In the genomic region with DNA sequence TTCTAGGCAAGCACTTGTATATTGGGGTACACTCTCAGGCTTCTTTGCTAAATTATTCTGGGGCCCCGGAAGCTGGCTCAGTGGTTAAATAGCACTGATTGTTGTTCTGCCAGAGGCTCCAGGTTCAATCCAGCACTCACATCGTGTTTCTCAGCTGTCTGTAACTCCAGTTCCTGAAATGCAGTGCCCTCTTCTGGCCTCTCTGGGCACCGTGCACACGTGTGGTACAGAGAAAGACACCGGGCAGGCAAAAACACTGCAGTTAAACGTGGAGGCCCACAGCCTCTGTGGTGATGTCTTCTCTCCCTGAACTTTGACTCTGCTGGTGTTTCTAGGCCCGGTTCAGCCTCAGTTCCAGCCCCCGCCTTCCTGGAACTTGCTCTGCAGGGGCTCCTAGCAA, we compare ENCODE assay signal across 8 mouse cellular contexts. TPM values are rescaled to one million over a fixed set of nuclear protein-coding genes. Genes with fewer than 3 reads are reported as not detected.
DNase-seq lines count a peak whose midpoint lies in the region; ATAC-seq and TF ChIP-seq lines count a peak whose summit lies in the region.

No protein-coding gene starts in this region.

- TF ChIP-seq CTCF in heart, postnatal 0 days (IDR thresholded peaks at IDR 0.05; ENCODE audit: low read depth) = peak; percentile 50

- no peak for ATAC-seq in heart, postnatal 0 days (ENCODE audit: insufficient read depth, low read depth)
- peak; percentile 45 for ATAC-seq in common myeloid progenitor, adult 5-6 weeks (replicated peaks; ENCODE audit: low read depth, poor library complexity, severe bottlenecking)
- 0 out of 2 replicates have a peak, but pooled peaks have one; percentile 23 for ATAC-seq in kidney, embryonic 16.5 days (ENCODE audit: low FRiP score, low TSS enrichment)
- ATAC-seq in hindbrain, embryonic 12.5 days (ENCODE audit: low FRiP score) = no peak

- H3K9ac ChIP-seq in heart, postnatal 0 days (replicated peaks; ENCODE audit: low read depth, low read length) = no peak overlapping the region
- H3K9ac ChIP-seq in kidney, embryonic 16.5 days (replicated peaks; ENCODE audit: low read length) = no peak overlapping the region
- no peak overlapping the region for H3K9ac ChIP-seq in hindbrain, embryonic 12.5 days

- H3K4me2 ChIP-seq in heart, postnatal 0 days (ENCODE audit: low read depth, low read length) = no peak overlapping the region
- H3K4me2 ChIP-seq in kidney, embryonic 16.5 days (replicated peaks; ENCODE audit: low read depth, low read length) = no peak overlapping the region
- H3K4me2 ChIP-seq in hindbrain, embryonic 12.5 days (replicated peaks) = no peak overlapping the region

- WGBS in heart, postnatal 0 days = 24% methylated on average over 8 of the region's 8 CpGs
- 18% methylated on average over 8 of the region's 8 CpGs for WGBS in kidney, embryonic 16.5 days
- 20% methylated on average over 8 of the region's 8 CpGs for WGBS in hindbrain, embryonic 12.5 days

- no peak for TF ChIP-seq EP300 in heart, postnatal 0 days (IDR thresholded peaks at IDR 0.05; ENCODE audit: low read depth)

- H3K4me1 ChIP-seq in heart, postnatal 0 days (ENCODE audit: control insufficient read depth, insufficient read depth) = no peaks in the 10 kb centered on the region
- peaks cover 28% of the 10 kb centered on the region for H3K4me1 ChIP-seq in kidney, embryonic 16.5 days (ENCODE audit: insufficient read depth, low read length)
- peaks cover 88% of the 10 kb centered on the region for H3K4me1 ChIP-seq in megakaryocyte, embryonic 14.5 days
- peaks cover 4% of the 10 kb centered on the region for H3K4me1 ChIP-seq in hindbrain, embryonic 12.5 days

- H3K27me3 ChIP-seq in heart, postnatal 0 days (ENCODE audit: control insufficient read depth, insufficient read depth, low read length) = no peaks in the 10 kb centered on the region
- no peaks in the 10 kb centered on the region for H3K27me3 ChIP-seq in kidney, embryonic 16.5 days (ENCODE audit: insufficient read depth, low read length)
- no peaks in the 10 kb centered on the region for H3K27me3 ChIP-seq in megakaryocyte, embryonic 14.5 days (replicated peaks)
- H3K27me3 ChIP-seq in hindbrain, embryonic 12.5 days = no peaks in the 10 kb centered on the region; the same call in 1 of the 2 replicates

- DNase-seq in heart, postnatal 0 days (ENCODE audit: low spot score) = no peak
- DNase-seq in heart, adult 9 months (ENCODE audit: low spot score in 2 of 2) = no peak
- peak; percentile 51 to 64 for DNase-seq in CD8-positive naive resting alpha-beta T cell, adult 2 months (ENCODE audit: low read depth in 2 of 2, low spot score in 2 of 2)
- peak; percentile 85 for DNase-seq in thymus, postnatal 4 days

- no peak overlapping the region for H3K27ac ChIP-seq in heart, postnatal 0 days (ENCODE audit: low read depth)
- H3K27ac ChIP-seq in kidney, embryonic 16.5 days (ENCODE audit: low read length) = peak overlapping the region; percentile 85
- H3K27ac ChIP-seq in hindbrain, embryonic 12.5 days = no peak overlapping the region

- H3K4me3 ChIP-seq in heart, postnatal 0 days (ENCODE audit: low read depth, low read length) = no peak overlapping the region
- no peak overlapping the region for H3K4me3 ChIP-seq in kidney, embryonic 16.5 days (ENCODE audit: low read length)
- H3K4me3 ChIP-seq in megakaryocyte, embryonic 14.5 days (replicated peaks) = peak overlapping the region; percentile 85
- no peak overlapping the region for H3K4me3 ChIP-seq in hindbrain, embryonic 12.5 days

- no peaks in the 10 kb centered on the region for H3K9me3 ChIP-seq in heart, postnatal 0 days (replicated peaks; ENCODE audit: control insufficient read depth, low read length)
- H3K9me3 ChIP-seq in kidney, embryonic 16.5 days (ENCODE audit: low read length) = no peaks in the 10 kb centered on the region
- H3K9me3 ChIP-seq in megakaryocyte, embryonic 14.5 days = no peaks in the 10 kb centered on the region
- no peaks in the 10 kb centered on the region for H3K9me3 ChIP-seq in hindbrain, embryonic 12.5 days (replicated peaks)

- no peaks in the 10 kb centered on the region for H3K36me3 ChIP-seq in heart, postnatal 0 days (replicated peaks; ENCODE audit: control insufficient read depth, insufficient read depth, low read length)
- H3K36me3 ChIP-seq in kidney, embryonic 16.5 days (ENCODE audit: insufficient read depth, low read length) = no peaks in the 10 kb centered on the region
- H3K36me3 ChIP-seq in megakaryocyte, embryonic 14.5 days (replicated peaks; ENCODE audit: low read length) = no peaks in the 10 kb centered on the region
- no peaks in the 10 kb centered on the region for H3K36me3 ChIP-seq in hindbrain, embryonic 12.5 days

RNA-seq across cellular contexts. Expression of a gene that starts 4.5 kb away (rescaled TPM):
- 76.5 and 78.0 TPM in 2 replicates for total RNA-seq in heart, postnatal 0 days (2014; rRNA removed; ENCODE audit: low replicate concordance)
- 51.8 and 55.7 TPM in 2 replicates for polyA plus RNA-seq in heart, postnatal 0 days (2015; fragmentation: Nextera tagmentation; extraction: Ambion mirVana)
- total RNA-seq in common myeloid progenitor, adult 5-6 weeks (2017) = 99.1 and 102 TPM in 2 replicates
- polyA plus RNA-seq in kidney, embryonic 16.5 days (2015; fragmentation: Nextera tagmentation; extraction: Ambion mirVana) = 105 and 108 TPM in 2 replicates
- 32.9 and 41.0 TPM in 2 replicates for polyA plus RNA-seq in megakaryocyte, embryonic 14.5 days (2012; ENCODE audit: insufficient read depth, low replicate concordance)
- 66.5 and 69.3 TPM in 2 replicates for polyA plus RNA-seq in hindbrain, embryonic 12.5 days (2016; fragmentation: Nextera tagmentation; extraction: Ambion mirVana)

RNA-seq across cellular contexts. Expression of a gene that starts 17.7 kb away (rescaled TPM):
- total RNA-seq in heart, postnatal 0 days (2014; rRNA removed; ENCODE audit: low replicate concordance) = 1.7 and 4.0 TPM in 2 replicates
- polyA plus RNA-seq in heart, postnatal 0 days (2015; fragmentation: Nextera tagmentation; extraction: Ambion mirVana) = 0.96 and 1.1 TPM in 2 replicates
- 26.1 and 31.6 TPM in 2 replicates for total RNA-seq in common myeloid progenitor, adult 5-6 weeks (2017)
- 1.0 and 1.4 TPM in 2 replicates for polyA plus RNA-seq in kidney, embryonic 16.5 days (2015; fragmentation: Nextera tagmentation; extraction: Ambion mirVana)
- 11.2 and 21.5 TPM in 2 replicates for polyA plus RNA-seq in megakaryocyte, embryonic 14.5 days (2012; ENCODE audit: insufficient read depth, low replicate concordance)
- polyA plus RNA-seq in hindbrain, embryonic 12.5 days (2016; fragmentation: Nextera tagmentation; extraction: Ambion mirVana) = 0.46 and 0.52 TPM in 2 replicates

RNA-seq across cellular contexts. Expression of a gene that starts 17.8 kb away (rescaled TPM):
- 152 and 165 TPM in 2 replicates for total RNA-seq in heart, postnatal 0 days (2014; rRNA removed; ENCODE audit: low replicate concordance)
- polyA plus RNA-seq in heart, postnatal 0 days (2015; fragmentation: Nextera tagmentation; extraction: Ambion mirVana) = 94.2 and 97.1 TPM in 2 replicates
- 85.1 and 88.3 TPM in 2 replicates for total RNA-seq in common myeloid progenitor, adult 5-6 weeks (2017)
- polyA plus RNA-seq in kidney, embryonic 16.5 days (2015; fragmentation: Nextera tagmentation; extraction: Ambion mirVana) = 196 and 200 TPM in 2 replicates
- polyA plus RNA-seq in megakaryocyte, embryonic 14.5 days (2012; ENCODE audit: insufficient read depth, low replicate concordance) = 65.3 and 143 TPM in 2 replicates
- 123 and 147 TPM in 2 replicates for polyA plus RNA-seq in hindbrain, embryonic 12.5 days (2016; fragmentation: Nextera tagmentation; extraction: Ambion mirVana)

RNA-seq across cellular contexts. Expression of a gene that starts 34.2 kb away (rescaled TPM):
- 38.5 and 43.6 TPM in 2 replicates for total RNA-seq in heart, postnatal 0 days (2014; rRNA removed; ENCODE audit: low replicate concordance)
- polyA plus RNA-seq in heart, postnatal 0 days (2015; fragmentation: Nextera tagmentation; extraction: Ambion mirVana) = 23.3 and 26.4 TPM in 2 replicates
- 6.3 and 8.9 TPM in 2 replicates for total RNA-seq in common myeloid progenitor, adult 5-6 weeks (2017)
- polyA plus RNA-seq in kidney, embryonic 16.5 days (2015; fragmentation: Nextera tagmentation; extraction: Ambion mirVana) = 60.5 and 64.3 TPM in 2 replicates
- polyA plus RNA-seq in megakaryocyte, embryonic 14.5 days (2012; ENCODE audit: insufficient read depth, low replicate concordance) = 85.4 and 270 TPM in 2 replicates
- 61.3 and 62.8 TPM in 2 replicates for polyA plus RNA-seq in hindbrain, embryonic 12.5 days (2016; fragmentation: Nextera tagmentation; extraction: Ambion mirVana)

RNA-seq across cellular contexts. Expression of a gene that starts 45.4 kb away (rescaled TPM):
- total RNA-seq in heart, postnatal 0 days (2014; rRNA removed; ENCODE audit: low replicate concordance) = 2.3 and 8.6 TPM in 2 replicates
- 18.7 and 19.4 TPM in 2 replicates for polyA plus RNA-seq in heart, postnatal 0 days (2015; fragmentation: Nextera tagmentation; extraction: Ambion mirVana)
- total RNA-seq in common myeloid progenitor, adult 5-6 weeks (2017) = 62.7 and 63.2 TPM in 2 replicates
- polyA plus RNA-seq in kidney, embryonic 16.5 days (2015; fragmentation: Nextera tagmentation; extraction: Ambion mirVana) = 18.6 and 26.6 TPM in 2 replicates
- 369 and 529 TPM in 2 replicates for polyA plus RNA-seq in megakaryocyte, embryonic 14.5 days (2012; ENCODE audit: insufficient read depth, low replicate concordance)
- 32.7 and 33.2 TPM in 2 replicates for polyA plus RNA-seq in hindbrain, embryonic 12.5 days (2016; fragmentation: Nextera tagmentation; extraction: Ambion mirVana)

Comparison
In these comparisons a context has a peak if more than half of its experiments do, and no peak if none do; other contexts are left out.
1. ATAC-seq: peak in common myeloid progenitor, adult 5-6 weeks (single experiment) and kidney, embryonic 16.5 days (single experiment); none in heart, postnatal 0 days (single experiment) and hindbrain, embryonic 12.5 days (single experiment).
2. DNase-seq: peak in CD8-positive naive resting alpha-beta T cell, adult 2 months (2 of 2) and thymus, postnatal 4 days (single experiment); none in heart, postnatal 0 days (single experiment) and heart, adult 9 months (0 of 2).